Mouse (Mus musculus): ENCODE results near the gene Nfasc. TPM values are rescaled to one million over a fixed set of nuclear protein-coding genes. Genes with fewer than 3 reads are reported as not detected.

Nfasc gene
- polyA plus RNA-seq, 1 experiment from 2014 or later: 1.7 TPM

GRCm38 (mm10) chr1:132678935-132679334 is 62.7 kb downstream of the Nfasc start:
- Histone ChIP-seq H3K4me1 (no peaks in the 10 kb centered on the region), H3K4me3 (no peak overlapping the region), H3K9ac (no peak overlapping the region), H3K9me3 (no peaks in the 10 kb centered on the region), H3K27me3 (no peaks in the 10 kb centered on the region), H3K36me3 (no peaks in the 10 kb centered on the region), H3K27ac (no peak overlapping the region), H3K4me2 (no peak overlapping the region)
- no peak for ATAC-seq (ENCODE audit: insufficient number of reproducible peaks, insufficient read depth, low FRiP score, low TSS enrichment, low read depth)
- 58% methylated on average over 12 of the region's 12 CpGs for WGBS

GRCm38 (mm10) chr1:132678076-132678475 is 63.5 kb downstream of the Nfasc start:
- H3K9me3 ChIP-seq: no peaks in the 10 kb centered on the region
- WGBS: 48% methylated on average over 5 of the region's 5 CpGs
- H3K27me3 ChIP-seq: no peaks in the 10 kb centered on the region
- no peak for ATAC-seq (ENCODE audit: insufficient number of reproducible peaks, insufficient read depth, low FRiP score, low TSS enrichment, low read depth)
- H3K4me1 ChIP-seq: no peaks in the 10 kb centered on the region
- no peak overlapping the region for H3K4me3 ChIP-seq
- H3K27ac ChIP-seq: no peak overlapping the region
- H3K9ac ChIP-seq: no peak overlapping the region
- no peak overlapping the region for H3K4me2 ChIP-seq
- no peaks in the 10 kb centered on the region for H3K36me3 ChIP-seq

- Histone ChIP-seq H3K36me3 (no peaks in the 10 kb centered on the region), H3K27me3 (no peaks in the 10 kb centered on the region), H3K4me1 (no peaks in the 10 kb centered on the region), H3K4me3 (no peak overlapping the region), H3K27ac (no peak overlapping the region), H3K4me2 (no peak overlapping the region), H3K9me3 (no peaks in the 10 kb centered on the region), H3K9ac (no peak overlapping the region)
- ATAC-seq (ENCODE audit: insufficient number of reproducible peaks, insufficient read depth, low FRiP score, low TSS enrichment, low read depth): no peak
- 85% methylated on average over 3 of the region's 3 CpGs for WGBS
Observed at GRCm38 (mm10) chr1:132672704-132673103, 68.9 kb downstream of the Nfasc start.

DNA sequence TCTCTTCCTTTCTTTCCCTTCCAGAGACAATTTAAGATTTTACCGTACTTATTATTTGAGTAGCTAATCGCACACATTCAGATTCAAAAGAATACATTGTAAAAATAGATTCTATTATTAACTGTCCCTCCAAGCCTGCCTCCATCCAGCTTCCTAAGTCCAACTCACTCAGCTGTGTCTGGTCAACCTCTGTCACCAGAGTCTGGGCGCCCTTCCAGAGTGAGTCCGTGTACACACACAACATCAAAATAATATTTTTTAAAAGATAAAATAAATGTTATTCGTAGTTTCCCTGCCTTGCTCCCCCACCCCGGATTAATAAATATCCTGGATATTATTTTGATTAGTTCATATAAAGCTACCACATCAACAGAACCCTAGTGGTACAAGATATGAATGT is 72.4 kb downstream of the Nfasc start:
- H3K9ac ChIP-seq: no peak overlapping the region
- H3K4me2 ChIP-seq: no peak overlapping the region
- H3K27me3 ChIP-seq: no peaks in the 10 kb centered on the region
- H3K27ac ChIP-seq: no peak overlapping the region
- WGBS: 91% methylated on average over 6 of the region's 6 CpGs
- H3K9me3 ChIP-seq: no peaks in the 10 kb centered on the region
- no peak overlapping the region for H3K4me3 ChIP-seq
- no peaks in the 10 kb centered on the region for H3K36me3 ChIP-seq
- H3K4me1 ChIP-seq: no peaks in the 10 kb centered on the region
- ATAC-seq (ENCODE audit: insufficient number of reproducible peaks, insufficient read depth, low FRiP score, low TSS enrichment, low read depth): no peak

- no peak overlapping the region for H3K9ac ChIP-seq
- no peaks in the 10 kb centered on the region for H3K4me1 ChIP-seq
- no peaks in the 10 kb centered on the region for H3K9me3 ChIP-seq
- WGBS: 23% methylated on average over 4 of the region's 4 CpGs
- H3K27me3 ChIP-seq: no peaks in the 10 kb centered on the region
- no peak for ATAC-seq (ENCODE audit: insufficient number of reproducible peaks, insufficient read depth, low FRiP score, low TSS enrichment, low read depth)
- H3K27ac ChIP-seq: no peak overlapping the region
- H3K4me2 ChIP-seq: no peak overlapping the region
- no peak overlapping the region for H3K4me3 ChIP-seq
- no peaks in the 10 kb centered on the region for H3K36me3 ChIP-seq
Observed at GRCm38 (mm10) chr1:132660354-132660753, 81.2 kb downstream of the Nfasc start.

DNA sequence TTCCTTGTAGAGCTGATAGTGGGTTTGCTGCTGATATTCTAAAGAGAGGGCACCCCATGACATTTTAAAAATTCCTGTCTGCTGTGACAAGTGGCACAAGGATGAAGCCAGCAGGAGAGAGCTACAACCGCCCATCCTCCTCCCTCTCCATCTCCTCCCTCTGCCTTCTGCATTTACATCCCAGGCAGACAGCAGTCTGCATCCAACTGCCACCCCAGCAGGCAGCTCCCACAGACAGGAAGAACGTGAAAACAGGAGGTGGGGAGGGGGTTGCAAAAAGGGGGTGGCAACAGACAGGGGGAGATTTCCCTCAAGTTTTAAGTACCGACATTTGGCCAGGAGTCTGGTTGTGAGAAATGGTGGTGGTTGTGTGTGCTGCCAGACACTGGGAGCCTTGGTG is 82.0 kb downstream of the Nfasc start:
- Histone ChIP-seq H3K4me1 (no peaks in the 10 kb centered on the region), H3K4me2 (no peak overlapping the region), H3K9me3 (no peaks in the 10 kb centered on the region), H3K4me3 (no peak overlapping the region), H3K36me3 (no peaks in the 10 kb centered on the region), H3K9ac (no peak overlapping the region), H3K27me3 (no peaks in the 10 kb centered on the region), H3K27ac (no peak overlapping the region)
- 25% methylated on average over 3 of the region's 3 CpGs for WGBS
- no peak for ATAC-seq (ENCODE audit: insufficient number of reproducible peaks, insufficient read depth, low FRiP score, low TSS enrichment, low read depth)

DNA sequence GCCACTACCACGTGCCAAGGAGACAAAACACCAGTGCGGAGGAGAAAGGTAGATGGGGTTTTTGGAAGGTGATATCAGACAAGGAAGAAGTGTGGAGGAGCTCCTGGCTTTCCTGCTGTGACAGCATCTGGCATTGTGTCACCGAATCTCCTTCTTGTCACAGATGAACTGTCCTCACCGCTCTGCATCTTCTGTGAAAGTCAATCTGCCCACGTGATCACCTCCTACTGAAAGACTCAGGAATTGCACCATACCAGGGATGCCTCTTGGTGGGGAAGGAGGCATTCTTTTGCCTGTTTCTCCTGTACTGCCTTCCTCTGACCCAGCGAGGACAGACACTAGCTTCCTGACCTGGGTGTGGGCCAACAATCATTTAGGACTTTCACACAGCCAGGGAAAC is 86.0 kb downstream of the Nfasc start:
- Histone ChIP-seq H3K27ac (no peak overlapping the region), H3K4me2 (no peak overlapping the region), H3K9me3 (no peaks in the 10 kb centered on the region), H3K4me3 (no peak overlapping the region), H3K9ac (no peak overlapping the region), H3K27me3 (no peaks in the 10 kb centered on the region), H3K36me3 (no peaks in the 10 kb centered on the region), H3K4me1 (no peaks in the 10 kb centered on the region)
- WGBS: 67% methylated on average over 6 of the region's 6 CpGs
- no peak for ATAC-seq (ENCODE audit: insufficient number of reproducible peaks, insufficient read depth, low FRiP score, low TSS enrichment, low read depth)

DNA sequence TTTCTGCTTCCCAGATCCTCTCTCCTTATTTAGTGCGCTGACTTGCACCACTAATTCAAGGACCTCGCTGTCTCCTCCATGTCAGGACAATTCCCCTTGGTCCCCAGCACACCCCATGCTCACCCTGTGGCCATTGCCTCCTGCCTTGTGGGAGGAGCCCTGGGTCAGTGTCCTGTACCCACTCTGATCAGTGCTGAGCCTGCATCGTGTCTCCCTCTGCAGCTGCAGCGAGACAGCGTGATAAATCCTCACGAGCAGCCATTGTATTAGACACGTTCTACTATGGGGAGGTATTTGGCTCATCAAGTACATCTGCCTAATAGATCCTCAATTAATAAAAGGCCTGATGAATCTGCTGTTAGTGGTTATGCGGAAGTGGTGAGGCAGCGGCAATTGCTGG is 86.8 kb downstream of the Nfasc start:
- H3K4me1 ChIP-seq: no peaks in the 10 kb centered on the region
- ATAC-seq (ENCODE audit: insufficient number of reproducible peaks, insufficient read depth, low FRiP score, low TSS enrichment, low read depth): no peak
- no peak overlapping the region for H3K9ac ChIP-seq
- H3K36me3 ChIP-seq: no peaks in the 10 kb centered on the region
- H3K4me2 ChIP-seq: no peak overlapping the region
- no peaks in the 10 kb centered on the region for H3K9me3 ChIP-seq
- no peak overlapping the region for H3K4me3 ChIP-seq
- 70% methylated on average over 9 of the region's 9 CpGs for WGBS
- H3K27ac ChIP-seq: no peak overlapping the region
- no peaks in the 10 kb centered on the region for H3K27me3 ChIP-seq

DNA sequence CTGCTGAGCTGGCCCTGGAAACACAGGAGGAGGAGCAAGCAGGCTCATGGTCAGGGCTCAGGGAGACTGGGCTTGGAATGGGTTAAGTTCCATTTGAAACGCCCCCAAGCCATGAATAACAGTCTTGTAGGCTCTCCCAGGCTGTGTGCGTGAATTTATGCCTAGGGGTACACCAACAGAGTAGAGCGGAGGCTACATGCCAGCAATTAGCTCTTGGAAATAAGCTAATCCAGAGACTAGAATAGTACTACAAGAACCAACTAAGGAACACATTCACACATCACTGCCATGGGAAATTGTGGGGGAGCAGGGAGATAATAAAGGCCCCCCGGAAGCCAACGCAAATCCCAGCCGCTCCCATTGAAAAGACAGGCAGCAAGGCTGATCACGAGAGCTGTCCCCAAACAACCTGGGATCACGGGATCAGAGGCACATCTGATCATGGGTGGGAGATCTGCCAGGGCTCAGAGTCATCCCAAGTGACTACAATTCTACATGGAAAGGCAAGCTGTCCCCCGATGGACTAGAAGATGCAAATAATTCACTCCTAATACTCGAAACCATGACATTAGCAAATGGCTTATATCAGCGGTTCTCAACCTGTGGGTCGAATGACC is 87.6 kb downstream of the Nfasc start:
- no peak for ATAC-seq (ENCODE audit: insufficient number of reproducible peaks, insufficient read depth, low FRiP score, low TSS enrichment, low read depth)
- H3K9ac ChIP-seq: no peak overlapping the region
- WGBS: 67% methylated on average over 12 of the region's 12 CpGs
- H3K27ac ChIP-seq: no peak overlapping the region
- no peaks in the 10 kb centered on the region for H3K27me3 ChIP-seq
- H3K4me1 ChIP-seq: no peaks in the 10 kb centered on the region
- no peaks in the 10 kb centered on the region for H3K36me3 ChIP-seq
- no peak overlapping the region for H3K4me3 ChIP-seq
- H3K4me2 ChIP-seq: no peak overlapping the region
- H3K9me3 ChIP-seq: no peaks in the 10 kb centered on the region

GRCm38 (mm10) chr1:132653161-132653560 is 88.4 kb downstream of the Nfasc start:
- no peaks in the 10 kb centered on the region for H3K27me3 ChIP-seq
- WGBS: 79% methylated on average over 9 of the region's 9 CpGs
- ATAC-seq (ENCODE audit: insufficient number of reproducible peaks, insufficient read depth, low FRiP score, low TSS enrichment, low read depth): no peak

DNA sequence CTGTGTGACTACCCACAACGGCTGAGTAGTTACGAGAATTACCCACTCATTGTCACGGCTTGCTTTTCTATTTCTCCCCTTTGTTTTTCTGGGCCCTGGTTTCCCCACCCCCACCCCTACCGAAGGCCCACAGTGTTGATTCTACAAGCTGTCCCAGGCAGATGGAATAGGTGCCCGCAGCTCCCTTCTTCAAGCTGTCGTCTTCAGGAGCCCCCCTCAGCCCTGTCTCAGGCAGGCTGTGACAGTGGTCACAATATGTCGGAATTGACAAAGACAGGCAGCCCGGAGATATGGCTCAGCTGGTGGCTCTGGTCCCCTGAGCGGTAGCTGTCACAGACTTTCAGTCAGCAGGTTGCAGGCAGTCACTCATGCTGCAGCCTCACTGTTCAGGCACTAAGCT is 90.9 kb downstream of the Nfasc start:
- H3K4me2 ChIP-seq: no peak overlapping the region
- no peaks in the 10 kb centered on the region for H3K9me3 ChIP-seq
- no peaks in the 10 kb centered on the region for H3K36me3 ChIP-seq
- no peak overlapping the region for H3K27ac ChIP-seq
- WGBS: 81% methylated on average over 9 of the region's 9 CpGs
- no peak overlapping the region for H3K4me3 ChIP-seq
- H3K27me3 ChIP-seq: no peaks in the 10 kb centered on the region
- ATAC-seq (ENCODE audit: insufficient number of reproducible peaks, insufficient read depth, low FRiP score, low TSS enrichment, low read depth): no peak
- no peaks in the 10 kb centered on the region for H3K4me1 ChIP-seq
- H3K9ac ChIP-seq: no peak overlapping the region

More at GRCm38 (mm10) chr1:132653161-132653560, 88.4 kb downstream of the Nfasc start:
- no peaks in the 10 kb centered on the region for H3K36me3 ChIP-seq
- no peaks in the 10 kb centered on the region for H3K9me3 ChIP-seq
- H3K4me2 ChIP-seq: no peak overlapping the region
- no peak overlapping the region for H3K4me3 ChIP-seq
- H3K4me1 ChIP-seq: no peaks in the 10 kb centered on the region
- no peak overlapping the region for H3K9ac ChIP-seq
- no peak overlapping the region for H3K27ac ChIP-seq

DNA sequence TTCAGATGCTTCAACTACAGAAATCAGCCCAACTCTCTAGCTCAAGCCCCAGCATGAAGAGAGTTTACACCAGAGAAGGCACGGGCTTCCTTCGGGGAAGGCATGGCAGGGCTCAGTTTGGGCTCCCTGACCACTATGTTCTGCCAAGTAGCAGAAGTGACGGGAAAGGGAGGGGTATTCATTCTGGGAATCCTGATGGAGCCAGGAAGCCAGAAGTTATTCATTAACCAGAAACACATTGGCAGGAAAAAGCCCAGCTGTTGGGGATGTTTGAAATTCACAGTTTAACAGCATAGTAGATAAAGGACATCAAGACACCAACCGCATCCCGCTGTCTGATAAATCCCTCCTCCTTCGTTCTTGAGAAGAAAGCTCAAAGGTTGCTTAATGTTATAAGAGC is 93.6 kb downstream of the Nfasc start:
- no peak overlapping the region for H3K4me2 ChIP-seq
- 62% methylated on average over 6 of the region's 6 CpGs for WGBS
- no peak overlapping the region for H3K27ac ChIP-seq
- H3K9me3 ChIP-seq: no peaks in the 10 kb centered on the region
- H3K9ac ChIP-seq: no peak overlapping the region
- no peaks in the 10 kb centered on the region for H3K36me3 ChIP-seq
- no peaks in the 10 kb centered on the region for H3K4me1 ChIP-seq
- no peaks in the 10 kb centered on the region for H3K27me3 ChIP-seq
- ATAC-seq (ENCODE audit: insufficient number of reproducible peaks, insufficient read depth, low FRiP score, low TSS enrichment, low read depth): no peak
- H3K4me3 ChIP-seq: no peak overlapping the region
